Comparison of ENCODE assay signal across 25 mouse cellular contexts in genomic region chr7:120534805-120535204, GRCm38 (mm10).
DNase-seq lines count a peak whose midpoint lies in the region; ATAC-seq and TF ChIP-seq lines count a peak whose summit lies in the region.
"Had no signal": no experiment of that assay in that cellular context is flagged by ENCODE, and none has a peak within 500 bp of the region (broad histone marks: within the 10 kb centered on the region; RNA-seq: fewer than 3 reads in every experiment).

No protein-coding gene starts in this region.

- H3K9ac ChIP-seq in kidney, embryonic 14.5 days (ENCODE audit: low read depth, low read length): no peak overlapping the region
- H3K9ac ChIP-seq: forebrain, embryonic 13.5 days; heart, embryonic 13.5 days; hindbrain, embryonic 14.5 days had no signal

- no peak overlapping the region for H3K27ac ChIP-seq in kidney, adult 2 months (ENCODE audit: insufficient read depth, low read depth, low read length)
- H3K27ac ChIP-seq in kidney, embryonic 14.5 days (ENCODE audit: low read depth, low read length): no peak overlapping the region
- H3K27ac ChIP-seq: forebrain, embryonic 10.5 days; forebrain, embryonic 13.5 days; heart, adult 2 months; heart, embryonic 10.5 days; heart, embryonic 13.5 days; hindbrain, embryonic 14.5 days had no signal

- peak; percentile 44 for DNase-seq in kidney, adult 2 months
- DNase-seq in kidney, postnatal 10 days: no peak
- DNase-seq in kidney, postnatal 14 days: no peak
- DNase-seq in kidney, postnatal 36 days: peak; percentile 2 to 7
- no peak for DNase-seq in layer of hippocampus, adult 8-10 months (ENCODE audit: low spot score in 2 of 2)
- DNase-seq: adrenal gland, postnatal 10 days; adrenal gland, postnatal 36 days; B cell, adult 2 months; cerebellum, adult 18-20 months; cerebellum, adult 9-10 months; cerebellum, postnatal 14 days; gastrocnemius, postnatal 10 days; gastrocnemius, postnatal 36 days; heart, adult 2 months; heart, postnatal 14 days; heart, postnatal 4 days had no signal

- H3K27me3 ChIP-seq in kidney, adult 2 months (replicated peaks; ENCODE audit: control insufficient read depth, insufficient read depth, low read length): no peaks in the 10 kb centered on the region
- H3K27me3 ChIP-seq in kidney, embryonic 14.5 days (ENCODE audit: control insufficient read depth, insufficient read depth, low read length): no peaks in the 10 kb centered on the region
- H3K27me3 ChIP-seq: forebrain, embryonic 13.5 days; heart, embryonic 13.5 days had no signal

- no peaks in the 10 kb centered on the region for H3K36me3 ChIP-seq in kidney, adult 2 months (ENCODE audit: control insufficient read depth, insufficient read depth, low read length)
- H3K36me3 ChIP-seq in kidney, embryonic 14.5 days (ENCODE audit: control insufficient read depth, insufficient read depth, low read length): no peaks in the 10 kb centered on the region
- H3K36me3 ChIP-seq: forebrain, embryonic 10.5 days; G1E; heart, embryonic 10.5 days; heart, embryonic 13.5 days had no signal

- H3K4me1 ChIP-seq in kidney, adult 2 months (ENCODE audit: control insufficient read depth, insufficient read depth, low read length): no peaks in the 10 kb centered on the region
- H3K4me1 ChIP-seq in kidney, embryonic 14.5 days (ENCODE audit: control insufficient read depth, insufficient read depth, low read length): no peaks in the 10 kb centered on the region
- H3K4me1 ChIP-seq: forebrain, embryonic 10.5 days; forebrain, embryonic 13.5 days; heart, embryonic 10.5 days; heart, embryonic 13.5 days had no signal

- no peak overlapping the region for H3K4me2 ChIP-seq in kidney, embryonic 14.5 days (replicated peaks; ENCODE audit: low read depth, low read length)
- H3K4me2 ChIP-seq: forebrain, embryonic 13.5 days; heart, embryonic 13.5 days; hindbrain, embryonic 14.5 days had no signal

- H3K9me3 ChIP-seq in kidney, embryonic 14.5 days (ENCODE audit: control insufficient read depth, low read length): no peaks in the 10 kb centered on the region
- H3K9me3 ChIP-seq: forebrain, embryonic 10.5 days; forebrain, embryonic 13.5 days; G1E; heart, embryonic 10.5 days; heart, embryonic 13.5 days had no signal

- TF ChIP-seq POLR2A in kidney, adult 2 months (IDR thresholded peaks at IDR 0.05; ENCODE audit: low read depth, low read length): no peak

- TF ChIP-seq CTCF in kidney, adult 2 months (conservative IDR thresholded peaks at IDR 0.05; ENCODE audit: insufficient read depth, insufficient read length, low read depth, low read length): no peak

- peak; percentile 89 for ATAC-seq in kidney, embryonic 14.5 days (ENCODE audit: low FRiP score, low TSS enrichment)
- ATAC-seq: forebrain, embryonic 13.5 days; forebrain, embryonic 16.5 days; Patski had no signal

- no peak overlapping the region for H3K4me3 ChIP-seq in kidney, adult 2 months (ENCODE audit: insufficient read depth, low read depth, low read length)
- H3K4me3 ChIP-seq in kidney, embryonic 14.5 days (ENCODE audit: low read length): no peak overlapping the region
- H3K4me3 ChIP-seq: forebrain, embryonic 10.5 days; forebrain, embryonic 13.5 days; heart, adult 2 months; heart, embryonic 10.5 days; heart, embryonic 13.5 days had no signal

- 18% methylated on average over 2 of the region's 2 CpGs for WGBS in kidney, adult 2 months
- WGBS in kidney, embryonic 14.5 days: 45% methylated on average over 2 of the region's 2 CpGs

Comparison
In these comparisons a context has a peak if more than half of its experiments do, and no peak if none do; other contexts are left out.
1. DNase-seq: peak in kidney, adult 2 months (single experiment) and kidney, postnatal 36 days (2 of 2); none in kidney, postnatal 10 days (single experiment), kidney, postnatal 14 days (single experiment) and layer of hippocampus, adult 8-10 months (0 of 2).